Mouse (Mus musculus): ENCODE data around the gene Gpr61. TPM values are rescaled to one million over a fixed set of nuclear protein-coding genes. Genes with fewer than 3 reads are reported as not detected.

The Gpr61 gene
- total and polyA plus RNA-seq, 3 experiments: 0.11 TPM; not detected in 2

GRCm38 (mm10) chr3:108134701-108135100 is 20.0 kb downstream of the Gpr61 start:
- TF ChIP-seq GATA1 (IDR thresholded peaks at IDR 0.05; ENCODE audit: borderline replicate concordance, low read length) (no peak), GATA2 (IDR thresholded peaks at IDR 0.05; ENCODE audit: borderline replicate concordance, low read depth, low read length) (no peak), CTCF (IDR thresholded peaks at IDR 0.05; ENCODE audit: low read depth, low read length) (no peak), POLR2AphosphoS5 (IDR thresholded peaks at IDR 0.05; ENCODE audit: insufficient replicate concordance, low read depth, low read length) (no peak)
- Histone ChIP-seq H3K36me3 (replicated peaks) (peaks cover 67% of the 10 kb centered on the region), H3K4me3 (ENCODE audit: low read depth, low read length) (peak overlapping the region; percentile 24; the same call in 1 of the 2 replicates), H3K4me1 (ENCODE audit: insufficient read depth, low read depth, low read length) (peaks cover 68% of the 10 kb centered on the region), H3K9me3 (replicated peaks) (no peaks in the 10 kb centered on the region), H3K27me3 (ENCODE audit: insufficient read depth, low read length) (no peaks in the 10 kb centered on the region)
- DNase-seq (ENCODE audit: low spot score) (no peak), ATAC-seq (ENCODE audit: extremely low read depth, insufficient number of reproducible peaks, low FRiP score, poor library complexity, severe bottlenecking) (no peak)

- no peak for DNase-seq (ENCODE audit: low spot score)
- no peak overlapping the region for H3K4me3 ChIP-seq (ENCODE audit: low read depth, low read length)
- no peak for TF ChIP-seq GATA2 (IDR thresholded peaks at IDR 0.05; ENCODE audit: borderline replicate concordance, low read depth, low read length)
- TF ChIP-seq GATA1 (IDR thresholded peaks at IDR 0.05; ENCODE audit: borderline replicate concordance, low read length): no peak
- no peak for TF ChIP-seq TAL1 (conservative IDR thresholded peaks at IDR 0.05; ENCODE audit: low read depth, low read length)
- TF ChIP-seq CTCF (IDR thresholded peaks at IDR 0.05; ENCODE audit: low read depth, low read length): no peak
- TF ChIP-seq POLR2AphosphoS5 (IDR thresholded peaks at IDR 0.05; ENCODE audit: insufficient replicate concordance, low read depth, low read length): no peak
- peaks cover 67% of the 10 kb centered on the region for H3K36me3 ChIP-seq (replicated peaks)
- H3K4me1 ChIP-seq (ENCODE audit: insufficient read depth, low read depth, low read length): peaks cover 83% of the 10 kb centered on the region
- ATAC-seq (ENCODE audit: extremely low read depth, insufficient number of reproducible peaks, low FRiP score, poor library complexity, severe bottlenecking): no peak
- no peaks in the 10 kb centered on the region for H3K27me3 ChIP-seq (ENCODE audit: insufficient read depth, low read length)
- H3K9me3 ChIP-seq (replicated peaks): no peaks in the 10 kb centered on the region
Measured at GRCm38 (mm10) chr3:108132484-108132883, 22.2 kb downstream of the Gpr61 start.

GRCm38 (mm10) chr3:108131821-108132220 is 22.9 kb downstream of the Gpr61 start:
- no peak for TF ChIP-seq GATA1 (IDR thresholded peaks at IDR 0.05; ENCODE audit: borderline replicate concordance, low read length)
- TF ChIP-seq POLR2AphosphoS5 (IDR thresholded peaks at IDR 0.05; ENCODE audit: insufficient replicate concordance, low read depth, low read length): no peak
- no peak for TF ChIP-seq TAL1 (conservative IDR thresholded peaks at IDR 0.05; ENCODE audit: low read depth, low read length)
- TF ChIP-seq GATA2 (IDR thresholded peaks at IDR 0.05; ENCODE audit: borderline replicate concordance, low read depth, low read length): no peak
- no peak for TF ChIP-seq CTCF (IDR thresholded peaks at IDR 0.05; ENCODE audit: low read depth, low read length)
- DNase-seq (ENCODE audit: low spot score): no peak

GRCm38 (mm10) chr3:108131216-108131615 is 23.5 kb downstream of the Gpr61 start:
- TF ChIP-seq GATA1 (IDR thresholded peaks at IDR 0.05; ENCODE audit: borderline replicate concordance, low read length) (no peak), POLR2AphosphoS5 (IDR thresholded peaks at IDR 0.05; ENCODE audit: insufficient replicate concordance, low read depth, low read length) (no peak), TAL1 (conservative IDR thresholded peaks at IDR 0.05; ENCODE audit: low read depth, low read length) (no peak), GATA2 (IDR thresholded peaks at IDR 0.05; ENCODE audit: borderline replicate concordance, low read depth, low read length) (no peak), CTCF (IDR thresholded peaks at IDR 0.05; ENCODE audit: low read depth, low read length) (no peak)

More at GRCm38 (mm10) chr3:108131821-108132220, 22.9 kb downstream of the Gpr61 start:
- Histone ChIP-seq H3K36me3 (replicated peaks) (peaks cover 60% of the 10 kb centered on the region), H3K4me1 (ENCODE audit: insufficient read depth, low read depth, low read length) (peaks cover 79% of the 10 kb centered on the region), H3K9me3 (replicated peaks) (no peaks in the 10 kb centered on the region), H3K27me3 (ENCODE audit: insufficient read depth, low read length) (no peaks in the 10 kb centered on the region), H3K4me3 (ENCODE audit: low read depth, low read length) (no peak overlapping the region; the same call in 1 of the 2 replicates)
- no peak for ATAC-seq (ENCODE audit: extremely low read depth, insufficient number of reproducible peaks, low FRiP score, poor library complexity, severe bottlenecking)

DNA sequence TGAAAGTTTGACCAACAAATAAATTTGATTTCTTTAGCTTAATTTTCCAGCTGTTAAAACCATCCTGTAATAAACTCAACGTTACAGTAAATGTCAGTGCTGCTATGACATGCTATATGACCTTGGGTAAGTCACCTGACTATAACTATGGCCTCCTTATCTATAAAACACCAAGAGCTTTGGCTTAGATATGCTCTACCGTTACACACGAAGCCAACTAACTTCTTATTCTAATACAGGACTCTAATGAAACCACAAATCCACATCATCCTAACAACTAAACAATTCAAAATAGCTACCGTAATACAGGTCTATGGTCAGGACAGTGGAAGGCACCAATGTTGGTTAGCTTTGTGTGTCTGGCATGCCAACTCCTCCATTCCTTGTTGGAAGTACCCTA is 24.9 kb downstream of the Gpr61 start:
- DNase-seq (ENCODE audit: low spot score) (no peak), ATAC-seq (ENCODE audit: extremely low read depth, insufficient number of reproducible peaks, low FRiP score, poor library complexity, severe bottlenecking) (peak; percentile 70)
- Histone ChIP-seq H3K4me1 (ENCODE audit: insufficient read depth, low read depth, low read length) (peaks cover 81% of the 10 kb centered on the region), H3K36me3 (replicated peaks) (peaks cover 62% of the 10 kb centered on the region), H3K9me3 (replicated peaks) (no peaks in the 10 kb centered on the region), H3K27me3 (ENCODE audit: insufficient read depth, low read length) (no peaks in the 10 kb centered on the region), H3K4me3 (ENCODE audit: low read depth, low read length) (no peak overlapping the region; the same call in 1 of the 2 replicates)
- no peak for TF ChIP-seq POLR2AphosphoS5 (IDR thresholded peaks at IDR 0.05; ENCODE audit: insufficient replicate concordance, low read depth, low read length)
- no peak for TF ChIP-seq CTCF (IDR thresholded peaks at IDR 0.05; ENCODE audit: low read depth, low read length)
- TF ChIP-seq TAL1 (conservative IDR thresholded peaks at IDR 0.05; ENCODE audit: low read depth, low read length): no peak
- TF ChIP-seq GATA1 (IDR thresholded peaks at IDR 0.05; ENCODE audit: borderline replicate concordance, low read length): no peak
- no peak for TF ChIP-seq GATA2 (IDR thresholded peaks at IDR 0.05; ENCODE audit: borderline replicate concordance, low read depth, low read length)

More at GRCm38 (mm10) chr3:108131216-108131615, 23.5 kb downstream of the Gpr61 start:
- Histone ChIP-seq H3K4me1 (ENCODE audit: insufficient read depth, low read depth, low read length) (peaks cover 81% of the 10 kb centered on the region), H3K4me3 (ENCODE audit: low read depth, low read length) (no peak overlapping the region), H3K36me3 (replicated peaks) (peaks cover 61% of the 10 kb centered on the region), H3K9me3 (replicated peaks) (no peaks in the 10 kb centered on the region), H3K27me3 (ENCODE audit: insufficient read depth, low read length) (no peaks in the 10 kb centered on the region)
- ATAC-seq (ENCODE audit: extremely low read depth, insufficient number of reproducible peaks, low FRiP score, poor library complexity, severe bottlenecking) (no peak), DNase-seq (ENCODE audit: low spot score) (no peak)

- no peak for TF ChIP-seq GATA1 (IDR thresholded peaks at IDR 0.05; ENCODE audit: borderline replicate concordance, low read length)
- no peak for TF ChIP-seq TAL1 (conservative IDR thresholded peaks at IDR 0.05; ENCODE audit: low read depth, low read length)
- no peak for TF ChIP-seq CTCF (IDR thresholded peaks at IDR 0.05; ENCODE audit: low read depth, low read length)
- TF ChIP-seq POLR2AphosphoS5 (IDR thresholded peaks at IDR 0.05; ENCODE audit: insufficient replicate concordance, low read depth, low read length): no peak
- TF ChIP-seq GATA2 (IDR thresholded peaks at IDR 0.05; ENCODE audit: borderline replicate concordance, low read depth, low read length): no peak
- Histone ChIP-seq H3K4me3 (ENCODE audit: low read depth, low read length) (peak overlapping the region; percentile 45; the same call in 1 of the 2 replicates), H3K4me1 (ENCODE audit: insufficient read depth, low read depth, low read length) (peaks cover 81% of the 10 kb centered on the region), H3K9me3 (replicated peaks) (no peaks in the 10 kb centered on the region), H3K27me3 (ENCODE audit: insufficient read depth, low read length) (no peaks in the 10 kb centered on the region), H3K36me3 (replicated peaks) (peaks cover 64% of the 10 kb centered on the region)
- no peak for ATAC-seq (ENCODE audit: extremely low read depth, insufficient number of reproducible peaks, low FRiP score, poor library complexity, severe bottlenecking)
- no peak for DNase-seq (ENCODE audit: low spot score)
Measured at GRCm38 (mm10) chr3:108129367-108129766, 25.3 kb downstream of the Gpr61 start.

Measured in G1E (cell line).